Mouse (Mus musculus): ENCODE measurements around the gene Adh5. TPM values are rescaled to one million over a fixed set of nuclear protein-coding genes. Genes with fewer than 3 reads are reported as not detected.
A peak's percentile ranks its signal among the peaks of the same experiment; 100 is the strongest.
"Not testable (repeated sequence)": the region's sequence is repeated elsewhere in the genome, so short reads cannot be mapped to it uniquely, and the experiment has no call there.

The Adh5 gene
- polyA plus RNA-seq, 1 experiment from 2014 or later: 99.8 TPM

DNA sequence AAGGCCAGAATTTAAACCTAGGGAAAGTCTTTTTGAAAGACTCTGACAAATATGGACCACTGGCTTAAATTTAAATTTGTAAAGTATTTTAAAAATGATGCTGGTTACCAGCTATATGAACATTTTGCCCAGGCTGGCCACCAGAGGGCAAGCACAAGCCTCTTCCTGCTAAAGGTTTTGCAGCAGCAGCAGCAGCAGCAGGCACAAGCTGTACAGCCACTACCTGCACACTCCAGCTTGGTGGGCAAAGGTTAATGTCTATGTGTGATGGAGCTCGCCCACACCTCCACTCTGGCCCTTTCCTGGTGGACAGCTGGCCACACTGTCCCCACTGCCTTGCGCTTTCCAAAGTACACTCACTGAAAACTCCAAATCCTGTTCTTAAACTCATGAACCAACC, 20.2 kb downstream of the Adh5 start:
- Histone ChIP-seq H3K4me1 (replicated peaks; ENCODE audit: control insufficient read depth, insufficient read depth) (no peaks in the 10 kb centered on the region), H3K4me2 (replicated peaks; ENCODE audit: low read depth) (no peak overlapping the region), H3K36me3 (ENCODE audit: control insufficient read depth, insufficient read depth, low read length) (peaks cover 35% of the 10 kb centered on the region), H3K4me3 (ENCODE audit: low read depth, low read length) (no peak overlapping the region), H3K27ac (replicated peaks) (no peak overlapping the region), H3K27me3 (ENCODE audit: control insufficient read depth, insufficient read depth, low read length) (no peaks in the 10 kb centered on the region), H3K9ac (ENCODE audit: low read length) (no peak overlapping the region), H3K9me3 (ENCODE audit: control insufficient read depth, low read length) (no peaks in the 10 kb centered on the region)
- ATAC-seq (ENCODE audit: low FRiP score, low TSS enrichment) (peak; percentile 65; the same call in 1 of the 2 replicates), DNase-seq (ENCODE audit: low spot score) (peak; percentile 70)
- peak; percentile 80 for TF ChIP-seq CTCF (IDR thresholded peaks at IDR 0.05; ENCODE audit: low read depth)
- TF ChIP-seq EP300 (optimal IDR thresholded peaks at IDR 0.05): no peak
- 53% methylated on average over 2 of the region's 2 CpGs for WGBS

DNA sequence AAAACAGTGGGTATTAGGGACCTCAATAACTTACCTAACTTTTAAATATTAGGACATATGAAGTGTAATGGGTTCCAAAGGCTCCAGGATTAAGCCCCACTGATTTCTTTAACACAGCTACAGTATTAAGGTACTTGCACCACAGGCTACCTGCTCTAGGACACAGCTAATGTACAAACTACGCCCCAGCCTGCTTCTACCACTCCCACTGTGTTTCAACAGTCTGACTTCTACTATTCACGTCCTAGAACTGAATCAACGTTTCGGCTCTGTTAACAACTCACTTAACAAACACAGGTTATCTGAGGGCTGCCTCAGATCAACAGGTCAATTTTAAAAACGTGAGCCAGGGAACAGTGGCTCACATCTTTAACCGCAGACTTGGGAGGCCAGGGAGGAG, 20.9 kb downstream of the Adh5 start:
- H3K4me2 ChIP-seq (replicated peaks; ENCODE audit: low read depth): no peak overlapping the region
- no peak for TF ChIP-seq CTCF (IDR thresholded peaks at IDR 0.05; ENCODE audit: low read depth)
- TF ChIP-seq EP300 (optimal IDR thresholded peaks at IDR 0.05): no peak
- H3K9me3 ChIP-seq (ENCODE audit: control insufficient read depth, low read length): no peaks in the 10 kb centered on the region
- H3K27me3 ChIP-seq (ENCODE audit: control insufficient read depth, insufficient read depth, low read length): no peaks in the 10 kb centered on the region
- H3K27ac ChIP-seq (replicated peaks): no peak overlapping the region
- H3K9ac ChIP-seq (ENCODE audit: low read length): no peak overlapping the region
- DNase-seq (ENCODE audit: low spot score) (no peak), ATAC-seq (ENCODE audit: low FRiP score, low TSS enrichment) (no peak)
- H3K36me3 ChIP-seq (ENCODE audit: control insufficient read depth, insufficient read depth, low read length): peaks cover 35% of the 10 kb centered on the region
- H3K4me1 ChIP-seq (replicated peaks; ENCODE audit: control insufficient read depth, insufficient read depth): no peaks in the 10 kb centered on the region
- no peak overlapping the region for H3K4me3 ChIP-seq (ENCODE audit: low read depth, low read length)
- 67% methylated on average over 6 of the region's 6 CpGs for WGBS

DNA sequence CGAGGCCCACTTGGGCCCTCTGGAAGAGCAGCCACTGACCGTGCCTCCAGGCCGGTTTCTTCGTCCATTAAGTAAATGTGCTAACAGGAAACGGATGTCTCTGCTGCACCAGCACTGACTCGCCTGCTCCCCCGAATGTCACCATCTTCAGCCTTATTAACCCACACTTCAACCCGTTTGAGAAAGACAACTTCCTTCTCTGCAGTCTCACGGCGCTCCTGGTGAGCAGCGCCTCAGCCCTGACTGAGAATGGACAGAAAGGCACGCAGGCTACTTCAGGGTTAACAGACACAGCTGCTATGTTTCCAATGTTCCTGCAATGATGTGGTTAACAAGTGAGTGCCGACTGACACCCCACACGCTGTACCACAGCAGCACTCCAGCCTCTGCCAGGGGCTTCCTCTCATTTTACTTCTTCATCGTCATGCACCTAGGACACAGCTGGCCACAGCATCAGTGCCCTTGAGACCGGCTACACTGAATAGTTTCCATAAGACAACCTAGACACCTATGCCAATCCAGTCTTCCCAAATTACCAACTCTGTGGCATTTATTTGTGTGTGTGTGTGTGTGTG, 21.8 kb downstream of the Adh5 start:
- H3K9me3 ChIP-seq (ENCODE audit: control insufficient read depth, low read length): no peaks in the 10 kb centered on the region
- H3K27ac ChIP-seq (replicated peaks): no peak overlapping the region
- no peaks in the 10 kb centered on the region for H3K4me1 ChIP-seq (replicated peaks; ENCODE audit: control insufficient read depth, insufficient read depth)
- no peaks in the 10 kb centered on the region for H3K27me3 ChIP-seq (ENCODE audit: control insufficient read depth, insufficient read depth, low read length)
- ATAC-seq (ENCODE audit: low FRiP score, low TSS enrichment) (no peak), DNase-seq (ENCODE audit: low spot score) (no peak)
- WGBS: 74% methylated on average over 16 of the region's 16 CpGs
- H3K9ac ChIP-seq (ENCODE audit: low read length): no peak overlapping the region
- H3K36me3 ChIP-seq (ENCODE audit: control insufficient read depth, insufficient read depth, low read length): peaks cover 32% of the 10 kb centered on the region
- no peak overlapping the region for H3K4me3 ChIP-seq (ENCODE audit: low read depth, low read length)
- H3K4me2 ChIP-seq (replicated peaks; ENCODE audit: low read depth): no peak overlapping the region
- no peak for TF ChIP-seq CTCF (IDR thresholded peaks at IDR 0.05; ENCODE audit: low read depth)
- no peak for TF ChIP-seq EP300 (optimal IDR thresholded peaks at IDR 0.05)

DNA sequence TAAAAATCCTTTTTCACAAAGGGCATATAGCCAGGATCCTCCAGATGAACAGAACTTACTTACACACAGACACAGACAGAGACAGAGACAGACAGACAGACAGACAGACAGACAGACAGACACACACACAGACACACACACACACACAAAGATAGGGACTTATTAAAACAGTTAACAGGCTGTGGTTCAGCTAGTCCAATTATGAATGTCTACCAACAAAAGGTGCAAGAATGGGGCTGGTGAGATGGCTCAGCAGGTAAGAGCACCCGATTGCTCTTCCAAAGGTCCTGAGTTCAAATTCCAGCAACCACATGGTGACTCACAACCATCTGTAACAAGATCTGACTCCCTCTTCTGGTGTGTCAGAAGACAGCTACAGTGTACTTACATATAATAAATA, 23.8 kb downstream of the Adh5 start:
- not testable (repeated sequence) for H3K27me3 ChIP-seq (ENCODE audit: control insufficient read depth, insufficient read depth, low read length); H3K4me2 ChIP-seq (replicated peaks; ENCODE audit: low read depth); H3K9ac ChIP-seq (ENCODE audit: low read length); H3K4me3 ChIP-seq (ENCODE audit: low read depth, low read length); H3K9me3 ChIP-seq (ENCODE audit: control insufficient read depth, low read length); DNase-seq (ENCODE audit: low spot score); H3K4me1 ChIP-seq (replicated peaks; ENCODE audit: control insufficient read depth, insufficient read depth); ATAC-seq (ENCODE audit: low FRiP score, low TSS enrichment); H3K27ac ChIP-seq (replicated peaks)
- H3K36me3 ChIP-seq (ENCODE audit: control insufficient read depth, insufficient read depth, low read length): peaks cover 24% of the 10 kb centered on the region
- 93% methylated on average over 1 of the region's 1 CpGs for WGBS

DNA sequence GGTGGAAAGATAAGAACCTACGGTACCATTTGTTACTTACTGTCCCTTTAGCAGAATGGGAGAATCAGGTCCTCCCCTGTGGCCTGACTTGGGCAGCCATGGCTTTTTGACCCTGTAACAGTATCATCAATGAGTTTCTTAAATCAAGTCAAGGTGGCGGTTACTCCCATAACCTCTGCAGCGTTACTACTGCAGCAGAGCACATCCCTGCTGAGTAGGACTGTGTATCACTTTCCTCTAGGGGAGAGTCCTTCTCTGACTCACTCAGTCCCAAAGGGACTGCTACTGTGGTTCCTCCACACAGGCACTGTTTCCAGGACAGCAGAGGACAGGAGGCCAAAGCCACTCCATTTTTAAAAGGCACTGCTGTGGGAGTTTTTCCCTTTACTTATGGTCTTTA, 28.2 kb downstream of the Adh5 start:
- Histone ChIP-seq H3K4me1 (replicated peaks; ENCODE audit: control insufficient read depth, insufficient read depth) (no peaks in the 10 kb centered on the region), H3K9me3 (ENCODE audit: control insufficient read depth, low read length) (no peaks in the 10 kb centered on the region), H3K27ac (replicated peaks) (no peak overlapping the region), H3K4me3 (ENCODE audit: low read depth, low read length) (no peak overlapping the region), H3K27me3 (ENCODE audit: control insufficient read depth, insufficient read depth, low read length) (no peaks in the 10 kb centered on the region), H3K9ac (ENCODE audit: low read length) (no peak overlapping the region), H3K4me2 (replicated peaks; ENCODE audit: low read depth) (no peak overlapping the region), H3K36me3 (ENCODE audit: control insufficient read depth, insufficient read depth, low read length) (peaks cover 12% of the 10 kb centered on the region)
- DNase-seq (ENCODE audit: low spot score) (no peak), ATAC-seq (ENCODE audit: low FRiP score, low TSS enrichment) (no peak)
- TF ChIP-seq CTCF (IDR thresholded peaks at IDR 0.05; ENCODE audit: low read depth): no peak
- TF ChIP-seq EP300 (optimal IDR thresholded peaks at IDR 0.05): no peak
- WGBS: 94% methylated on average over 3 of the region's 3 CpGs

DNA sequence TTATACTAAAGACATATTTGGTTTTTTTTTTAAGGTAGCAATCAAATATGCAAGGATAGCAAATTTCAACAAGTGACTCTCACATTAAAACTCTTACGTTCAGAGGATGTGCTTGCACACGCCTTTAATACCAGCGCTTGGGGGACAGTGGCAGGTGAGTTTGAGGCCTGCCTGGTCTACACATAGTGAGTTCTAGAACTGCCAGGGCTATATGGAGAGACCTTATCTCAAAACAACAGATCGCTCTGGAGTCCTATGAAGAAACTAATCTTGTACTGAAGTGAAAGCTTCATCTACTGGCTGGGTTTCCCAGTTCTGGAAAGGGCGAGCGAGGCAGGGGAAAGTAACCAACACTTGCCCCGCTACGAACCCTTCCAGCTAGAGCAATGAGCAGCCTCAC, 36.6 kb downstream of the Adh5 start:
- H3K9me3 ChIP-seq (ENCODE audit: control insufficient read depth, low read length): no peaks in the 10 kb centered on the region
- H3K36me3 ChIP-seq (ENCODE audit: control insufficient read depth, insufficient read depth, low read length): peaks cover 2% of the 10 kb centered on the region; the same call in 1 of the 2 replicates
- no peak overlapping the region for H3K9ac ChIP-seq (ENCODE audit: low read length)
- no peak overlapping the region for H3K4me2 ChIP-seq (replicated peaks; ENCODE audit: low read depth)
- TF ChIP-seq EP300 (optimal IDR thresholded peaks at IDR 0.05): no peak
- no peak for TF ChIP-seq CTCF (IDR thresholded peaks at IDR 0.05; ENCODE audit: low read depth)
- H3K27me3 ChIP-seq (ENCODE audit: control insufficient read depth, insufficient read depth, low read length): no peaks in the 10 kb centered on the region
- ATAC-seq (ENCODE audit: low FRiP score, low TSS enrichment): no peak
- no peak overlapping the region for H3K4me3 ChIP-seq (ENCODE audit: low read depth, low read length)
- 91% methylated on average over 8 of the region's 8 CpGs for WGBS
- DNase-seq (ENCODE audit: low spot score): no peak
- 0 out of 2 replicates have a peak, but pooled peaks cover 2% of the 10 kb centered on the region for H3K4me1 ChIP-seq (replicated peaks; ENCODE audit: control insufficient read depth, insufficient read depth)
- H3K27ac ChIP-seq (replicated peaks): no peak overlapping the region
